Mouse (Mus musculus) cerebellum, postnatal 10 days (tissue): ENCODE results near the gene Krt14.
"Not testable (repeated sequence)": the region's sequence is repeated elsewhere in the genome, so short reads cannot be mapped to it uniquely, and the experiment has no call there.

Source experiments
- DNase-seq, 2 experiments: peaks; one replicate each; pipeline ENCODE4 v3.0.0; 2021; ENCODE audit warnings: mixed read lengths in 2 of 2

Gene Krt14

DNA sequence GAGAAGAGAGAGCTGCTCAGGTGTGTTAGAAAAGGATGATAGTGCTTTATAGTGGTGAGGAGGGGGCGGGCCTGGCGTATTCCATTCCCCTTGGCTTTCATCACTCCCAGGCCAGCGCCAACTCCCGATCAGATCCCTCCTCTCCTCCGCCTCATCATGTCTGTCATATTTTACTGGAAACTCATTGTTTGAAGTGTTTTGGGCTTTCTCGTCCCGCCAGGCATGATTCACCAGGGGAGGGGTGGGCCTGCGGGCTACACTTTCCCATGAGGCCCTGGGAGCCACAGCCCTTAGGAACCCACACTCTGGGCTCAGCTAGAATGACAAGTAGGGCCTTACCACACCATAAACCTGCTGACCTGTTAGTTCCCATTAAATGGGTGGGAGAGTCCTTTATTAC lies at the start of gene Krt14:
Gene Krt14 (minus strand): TSS at position 51 of the 400 bp plus-strand sequence.
- no peak for DNase-seq

DNA sequence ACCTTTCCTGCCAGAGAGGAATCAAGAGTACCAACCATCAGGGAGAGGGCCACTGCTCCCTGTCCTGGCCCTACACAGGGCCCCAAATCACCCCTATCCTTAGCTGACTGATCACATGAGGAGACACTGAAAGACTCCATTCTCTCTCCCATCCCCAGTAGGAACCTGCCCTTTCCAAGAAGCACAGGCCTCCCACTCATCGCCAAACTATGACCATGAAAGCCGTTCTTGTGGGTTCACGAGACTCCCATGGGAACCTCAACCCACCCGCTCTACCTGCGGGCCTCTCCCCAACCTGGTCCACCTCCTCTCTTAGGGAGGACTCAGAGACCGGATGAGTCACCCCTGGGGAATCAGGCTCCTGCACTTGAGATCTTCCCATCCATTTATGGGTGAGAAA lies 48.2 kb upstream of the Krt14 start:
- no peak for DNase-seq

DNA sequence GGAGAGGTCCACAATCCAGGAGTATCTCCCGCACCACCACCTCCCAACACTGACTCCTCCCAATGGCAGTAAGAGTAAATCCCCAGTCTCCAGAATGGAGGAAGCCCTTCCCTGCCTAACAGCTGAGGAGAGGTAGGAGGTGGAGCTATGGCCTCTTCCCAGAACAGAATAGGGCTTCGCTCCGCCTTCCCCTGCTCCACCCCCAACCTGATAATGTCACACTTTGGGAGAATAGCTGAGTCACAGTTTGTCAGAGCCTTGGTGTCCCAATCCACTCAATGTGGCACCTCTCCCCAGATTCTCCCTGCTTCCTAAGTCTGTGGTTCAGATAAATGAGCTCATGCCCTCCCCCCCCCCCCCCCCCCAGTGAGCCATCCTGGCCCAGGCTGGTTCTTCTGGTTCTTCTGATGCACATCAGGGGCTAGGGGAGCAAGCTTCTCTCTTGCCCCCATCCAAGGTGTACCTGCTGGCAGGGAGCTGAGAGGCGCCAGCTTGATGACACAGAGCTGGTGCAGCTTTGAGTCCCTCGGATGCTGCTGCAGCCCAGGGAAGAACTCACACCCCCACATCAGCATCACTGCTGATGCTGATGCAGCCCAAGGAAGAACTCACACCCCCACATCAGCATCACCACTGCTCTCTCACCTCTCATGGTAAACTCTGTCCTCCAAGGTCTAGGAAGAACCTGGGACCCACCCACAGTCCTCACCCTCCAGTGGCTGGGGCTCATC lies 47.2 kb upstream of the Krt14 start:
- no peak for DNase-seq

DNA sequence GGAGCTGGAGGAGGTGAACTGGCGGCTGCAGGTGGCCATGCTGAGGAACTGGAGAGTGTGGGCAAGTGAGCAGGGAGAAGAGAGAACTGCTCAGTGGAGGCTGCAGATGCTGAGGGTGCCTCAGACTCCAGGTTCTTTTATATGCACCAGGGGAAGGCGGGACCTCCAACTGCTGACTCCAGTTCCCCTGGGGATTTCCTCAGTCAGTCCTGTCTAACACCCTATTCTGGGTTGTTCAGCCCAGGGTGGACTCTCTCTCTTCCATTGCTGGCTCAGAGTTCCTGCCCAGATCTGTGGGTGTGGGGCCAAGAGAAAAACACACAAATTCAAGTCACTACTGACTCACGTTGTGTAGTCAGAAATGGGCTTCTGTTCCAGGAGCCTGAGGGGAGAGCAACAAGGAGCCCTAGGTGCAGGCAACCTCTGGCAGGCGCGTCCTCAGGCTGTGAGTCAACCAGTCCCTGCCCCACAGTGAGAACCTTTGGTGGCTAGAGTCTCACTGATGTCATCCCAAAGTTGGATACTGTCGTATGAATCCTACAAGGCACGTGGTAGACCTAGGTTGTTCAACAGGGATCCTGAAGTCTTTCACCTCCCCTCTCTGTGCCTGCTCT lies 41.6 kb upstream of the Krt14 start, which contains the start of gene Krt16:
Gene Krt16 (minus strand): TSS at position 51 of the 614 bp plus-strand sequence.
- no peak for DNase-seq

DNA sequence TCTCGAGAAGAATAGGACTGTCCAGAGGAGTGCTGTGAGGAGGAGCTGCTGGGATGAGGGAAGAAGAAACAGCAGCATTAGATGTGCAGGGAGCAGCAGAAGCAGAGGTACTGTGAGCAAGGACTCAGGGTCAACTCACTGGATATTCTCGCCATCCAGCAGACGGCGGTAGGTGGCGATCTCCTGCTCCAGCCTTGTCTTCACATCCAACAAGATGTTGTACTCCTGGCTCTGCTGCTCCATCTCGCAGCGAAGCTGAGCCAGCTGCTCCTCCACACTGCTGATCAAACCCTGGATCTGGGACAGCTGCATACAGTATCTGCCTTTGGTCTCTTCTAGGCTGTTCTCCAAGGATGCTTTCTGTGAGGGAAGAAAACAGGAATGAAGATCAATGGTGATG lies 39.1 kb upstream of the Krt14 start:
- not testable (repeated sequence) for DNase-seq

DNA sequence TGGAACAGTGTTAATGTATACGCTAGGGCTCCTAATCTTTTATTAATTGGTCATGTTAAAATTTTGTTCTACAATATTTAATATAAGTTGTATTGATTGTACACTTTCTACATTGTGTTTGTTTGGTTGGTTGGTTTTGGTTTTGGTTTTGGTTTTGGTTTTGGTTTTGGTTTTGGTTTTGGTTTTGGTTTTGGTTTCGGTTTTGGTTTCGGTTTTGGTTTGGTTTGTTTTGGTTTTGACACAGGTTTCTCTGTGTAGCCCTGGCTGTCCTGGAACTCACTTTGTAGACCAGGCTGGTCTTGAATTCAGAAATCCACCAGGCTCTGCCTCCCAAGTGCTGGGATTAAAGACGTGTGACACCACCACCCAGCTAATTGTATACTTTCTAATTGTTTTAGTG lies 32.9 kb upstream of the Krt14 start:
- not testable (repeated sequence) for DNase-seq

DNA sequence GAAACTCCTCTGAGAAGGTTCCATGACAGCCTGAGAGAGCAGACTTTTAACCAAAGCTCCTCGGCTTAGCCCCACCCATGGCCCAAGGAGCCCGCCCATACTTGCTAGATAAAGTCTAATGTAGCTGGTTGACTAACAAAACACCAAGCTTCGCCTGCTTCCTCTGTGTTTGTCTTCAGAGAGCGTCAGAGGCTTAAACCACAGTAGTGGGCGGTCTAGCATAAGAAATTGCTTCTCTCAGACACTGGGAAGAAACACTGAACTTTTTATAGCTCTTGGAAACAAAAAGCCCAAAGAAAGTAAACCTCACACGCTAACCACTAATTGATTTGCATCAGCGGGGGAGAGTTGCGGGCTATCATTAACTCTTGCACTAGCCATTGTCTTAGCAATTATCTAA lies 14.4 kb upstream of the Krt14 start:
- no peak for DNase-seq

DNA sequence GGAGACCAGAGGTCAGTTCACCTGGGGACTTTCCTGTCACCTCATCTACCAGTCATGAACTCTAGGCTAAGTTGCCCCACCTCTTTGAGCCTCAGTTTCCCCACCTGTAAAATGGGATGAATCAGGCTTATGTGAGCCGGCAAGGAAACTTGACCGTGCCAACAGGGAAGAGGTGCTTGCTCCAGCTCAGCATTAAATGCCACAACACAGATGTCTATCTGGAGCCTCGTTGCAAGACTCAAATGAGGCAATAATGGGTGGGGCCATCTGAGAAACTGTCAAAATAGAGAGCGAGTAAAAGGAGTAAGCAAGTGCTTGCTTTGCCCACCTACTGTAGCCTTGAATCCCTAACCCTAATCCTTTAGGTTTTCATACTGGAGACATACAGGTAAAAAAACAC lies 12.0 kb upstream of the Krt14 start:
- DNase-seq, result no peak

DNA sequence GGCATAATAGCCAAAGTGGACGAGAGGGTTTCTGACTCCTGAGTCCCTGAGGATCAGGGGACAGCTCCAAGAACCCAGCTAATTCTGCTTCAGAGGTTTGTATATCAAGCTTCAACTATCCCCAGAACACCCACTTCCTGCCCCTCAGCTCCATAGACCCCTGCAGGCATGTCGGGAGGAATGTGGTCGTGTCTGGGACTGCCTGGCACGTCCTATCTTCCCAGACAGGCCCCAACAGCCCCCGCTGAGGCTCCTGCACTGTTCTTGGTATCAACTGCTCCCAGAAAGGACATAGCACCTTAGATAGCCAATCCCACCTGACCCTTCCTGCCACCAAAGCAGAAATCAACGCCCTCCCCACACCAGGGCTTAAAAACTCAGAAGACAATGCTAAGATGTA lies 1.2 kb upstream of the Krt14 start:
- DNase-seq, result no peak

DNA sequence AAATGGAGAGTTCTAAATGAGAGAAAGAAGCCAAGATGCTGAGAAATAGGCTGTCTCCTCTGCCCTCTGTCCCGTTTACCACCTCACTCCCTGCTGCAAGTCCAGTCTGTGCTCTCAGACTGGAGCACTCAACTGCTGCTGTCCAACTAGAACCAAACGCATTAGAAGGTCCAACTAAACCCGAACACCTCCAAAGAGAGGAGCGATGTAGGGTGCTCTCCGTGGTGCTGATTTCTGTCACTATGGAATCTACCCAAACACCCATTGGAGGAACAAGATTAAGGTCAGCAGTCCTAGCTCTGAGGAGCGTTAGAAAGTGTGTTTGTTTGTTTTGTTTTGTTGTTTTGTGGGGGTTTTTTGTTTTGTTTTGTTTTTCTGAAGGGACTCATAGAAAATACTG lies 3.9 kb downstream of the Krt14 start:
- peak in 1 of 2 experiments; percentile 13 for DNase-seq

DNA sequence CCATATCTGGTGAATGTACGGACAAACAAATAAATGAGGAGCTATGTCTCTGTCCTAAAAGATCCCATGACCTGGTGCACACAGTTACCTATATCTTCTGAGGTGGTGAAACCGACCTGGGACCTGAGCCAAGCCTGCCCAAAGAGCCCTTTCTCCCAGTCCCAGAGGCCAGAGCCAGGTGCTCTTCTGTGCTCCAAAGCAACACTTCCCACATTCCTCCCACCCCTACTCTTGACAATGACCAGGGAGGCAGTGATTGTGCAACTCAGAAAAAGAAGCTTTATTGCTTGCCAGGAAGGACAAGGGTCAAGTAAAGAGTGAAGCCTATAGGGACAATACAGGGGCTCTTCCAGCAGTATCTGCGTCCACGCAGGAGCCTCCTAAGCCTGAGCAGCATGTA lies 4.4 kb downstream of the Krt14 start:
- DNase-seq, result no peak

DNA sequence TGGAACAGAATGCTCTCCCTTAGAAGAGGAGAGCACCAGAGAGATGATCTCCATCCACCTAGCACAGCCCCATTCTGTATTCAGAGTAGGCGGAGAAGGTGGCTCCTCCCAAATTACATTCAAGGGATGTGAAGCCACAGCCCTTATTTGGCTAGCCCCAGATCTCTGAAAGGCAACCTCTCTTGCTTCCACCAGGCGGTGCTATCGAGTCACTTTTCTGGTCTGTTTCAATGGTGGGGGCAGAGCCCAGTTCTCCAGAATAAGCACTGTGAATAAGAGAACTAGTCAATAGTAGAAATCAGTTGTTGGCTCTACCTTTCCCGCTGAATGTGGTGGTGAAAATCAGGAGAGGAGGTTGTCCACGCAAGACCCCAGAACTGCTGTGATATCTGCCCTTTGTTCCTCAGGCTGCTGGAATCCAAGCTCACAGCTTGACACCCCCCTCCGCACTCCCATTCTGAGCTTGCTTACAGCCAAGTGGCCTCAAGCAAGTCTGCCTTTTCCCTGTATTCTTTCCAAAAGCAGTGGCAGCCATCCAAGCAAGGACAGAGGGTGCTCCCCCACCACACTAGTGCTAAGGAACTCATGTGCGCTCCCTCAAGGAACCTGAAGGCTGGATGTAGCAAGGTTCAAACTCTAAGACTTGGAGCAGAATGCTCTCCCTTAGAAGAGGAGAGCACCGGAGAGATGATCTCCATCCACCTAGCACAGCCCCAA lies 7.1 kb downstream of the Krt14 start:
- peak; percentile 66 to 74 for DNase-seq

DNA sequence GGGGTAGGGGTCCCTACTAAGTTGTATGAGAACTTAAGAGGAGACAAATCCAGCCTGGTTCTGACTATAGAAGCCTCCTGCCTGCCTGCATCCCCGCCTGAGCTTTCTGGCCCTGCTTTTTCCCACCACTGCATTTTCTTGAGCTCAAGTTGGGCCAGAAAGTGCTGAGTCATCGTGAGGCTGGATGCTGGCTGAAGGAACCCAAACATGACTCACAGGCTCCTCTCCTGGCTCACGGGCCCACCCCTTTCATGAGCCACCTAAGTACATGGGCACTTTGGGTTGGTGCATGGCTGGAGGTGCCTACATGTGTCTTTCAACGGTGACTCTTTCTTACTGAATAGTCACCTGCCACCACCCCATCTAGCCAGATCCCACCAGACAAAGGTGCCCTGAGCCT lies 8.7 kb downstream of the Krt14 start:
- DNase-seq, result no peak

DNA sequence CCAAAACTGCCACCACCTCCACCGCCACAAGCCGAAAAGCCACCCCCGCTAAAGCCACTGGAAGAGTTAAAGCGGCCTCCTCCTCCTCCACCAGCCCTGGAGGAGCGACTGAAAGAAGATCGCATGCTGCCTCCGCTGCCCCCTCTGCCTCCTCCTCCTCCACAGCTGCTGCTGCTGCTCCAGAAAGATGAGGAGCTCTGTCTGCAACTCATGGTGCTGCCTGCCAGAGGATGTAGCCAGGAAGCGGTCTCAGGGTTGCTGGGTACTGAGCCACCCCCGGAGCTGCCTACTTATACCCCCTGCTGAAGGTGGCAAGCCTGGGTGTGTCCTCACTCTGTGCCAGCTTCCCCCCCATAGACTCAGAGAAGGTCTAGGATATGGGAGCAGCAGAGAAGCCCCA lies 14.4 kb downstream of the Krt14 start, which contains the start of gene Krt9:
Gene Krt9 (minus strand): TSS at position 255 of the 400 bp plus-strand sequence.
- no peak for DNase-seq

DNA sequence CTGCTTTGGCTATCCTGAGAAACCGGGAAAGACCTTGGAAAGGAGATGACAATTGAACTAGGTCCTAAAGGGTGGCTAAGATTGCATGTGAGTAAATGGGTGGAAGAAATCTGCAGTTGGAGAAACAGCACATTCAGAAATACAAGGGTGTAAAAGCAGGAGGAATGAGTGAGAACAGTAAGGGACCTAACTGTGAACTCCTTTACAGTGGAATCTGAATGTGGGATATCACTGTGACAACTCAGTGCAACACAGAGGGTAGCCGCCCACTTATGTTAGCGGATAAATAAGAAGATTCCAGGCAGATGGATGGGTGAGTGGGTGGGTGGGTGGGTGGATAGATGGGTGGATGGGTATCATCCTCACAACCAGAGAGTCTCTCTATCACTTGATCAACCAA lies 15.5 kb downstream of the Krt14 start:
- no peak for DNase-seq

DNA sequence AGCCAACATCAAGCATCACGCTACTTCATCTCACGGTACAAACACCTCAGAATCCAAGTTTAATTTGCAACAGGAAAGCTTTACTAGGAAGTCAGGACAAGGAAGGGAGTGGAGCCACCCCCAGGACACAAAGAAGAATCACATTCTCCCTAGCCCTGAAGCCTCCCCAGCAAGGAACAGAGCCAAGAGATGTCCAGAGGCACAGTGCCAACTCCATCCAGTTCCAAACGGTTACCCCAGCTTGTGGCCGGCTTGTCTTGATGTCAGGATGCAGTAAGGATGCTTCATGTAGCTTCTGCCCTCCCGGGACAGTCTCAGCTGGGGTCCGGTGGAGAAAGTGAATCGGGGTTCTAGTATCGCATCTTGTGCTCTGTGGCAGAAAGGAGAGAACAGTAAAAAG lies 20.6 kb downstream of the Krt14 start:
- peak; percentile 58 to 60 for DNase-seq

DNA sequence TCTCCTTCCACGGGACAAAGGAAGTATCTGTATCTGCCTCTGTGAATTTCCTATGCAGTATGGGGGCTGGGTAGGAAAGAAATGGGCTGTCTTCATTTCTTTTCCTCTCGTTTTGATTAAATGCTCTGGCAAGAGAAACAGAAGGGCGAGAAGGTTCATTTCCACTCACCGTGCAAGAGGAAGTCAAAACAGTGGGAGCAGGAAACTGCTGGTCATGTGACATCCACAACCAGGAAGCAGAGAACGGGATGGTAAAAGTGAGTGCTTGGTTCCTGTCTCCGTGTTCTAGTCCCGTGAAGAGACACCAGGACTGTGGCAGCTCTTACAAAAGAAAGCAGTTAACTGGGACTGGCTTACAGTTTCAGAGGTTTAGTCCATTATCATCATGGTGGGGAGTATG lies 25.6 kb downstream of the Krt14 start:
- DNase-seq, result no peak

DNA sequence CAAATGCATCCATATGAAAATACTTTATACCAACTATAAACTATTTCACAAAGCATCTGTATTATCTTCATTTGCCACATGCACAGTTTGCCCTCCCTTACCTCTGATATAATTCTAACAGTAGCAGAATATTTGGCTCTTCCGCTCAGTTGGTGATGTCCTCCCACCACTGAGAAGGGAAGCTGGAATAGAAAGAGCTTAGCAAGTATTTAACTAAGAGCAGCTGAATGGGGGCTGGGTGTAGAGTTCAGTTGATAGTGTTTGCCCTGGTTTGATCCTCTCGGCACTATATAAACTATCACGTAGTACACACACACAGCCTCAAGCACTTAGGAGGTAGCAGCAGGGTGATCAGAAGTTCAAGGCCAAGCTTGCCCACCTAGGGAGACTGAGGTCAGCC lies 28.1 kb downstream of the Krt14 start:
- DNase-seq, result no peak

DNA sequence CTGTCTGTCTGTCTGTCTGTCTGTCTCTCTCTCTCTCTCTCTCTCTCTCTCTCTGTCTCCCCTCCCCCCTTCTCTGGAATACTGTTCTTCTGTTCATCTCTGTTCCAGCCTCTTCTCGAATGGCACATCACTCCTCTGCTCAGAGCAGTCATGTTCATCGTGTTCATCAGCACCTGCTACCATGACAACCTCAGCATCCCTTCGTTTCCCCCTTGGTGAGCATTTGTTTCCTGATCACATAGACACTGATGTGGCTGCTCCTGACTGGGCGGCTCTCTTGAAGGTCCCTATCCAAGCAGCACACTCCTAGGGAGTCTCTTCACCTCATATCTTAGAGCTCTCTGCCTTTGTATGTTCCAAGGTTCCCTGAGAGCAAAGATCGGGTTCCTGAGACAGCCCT lies 29.0 kb downstream of the Krt14 start:
- DNase-seq, result no peak

DNA sequence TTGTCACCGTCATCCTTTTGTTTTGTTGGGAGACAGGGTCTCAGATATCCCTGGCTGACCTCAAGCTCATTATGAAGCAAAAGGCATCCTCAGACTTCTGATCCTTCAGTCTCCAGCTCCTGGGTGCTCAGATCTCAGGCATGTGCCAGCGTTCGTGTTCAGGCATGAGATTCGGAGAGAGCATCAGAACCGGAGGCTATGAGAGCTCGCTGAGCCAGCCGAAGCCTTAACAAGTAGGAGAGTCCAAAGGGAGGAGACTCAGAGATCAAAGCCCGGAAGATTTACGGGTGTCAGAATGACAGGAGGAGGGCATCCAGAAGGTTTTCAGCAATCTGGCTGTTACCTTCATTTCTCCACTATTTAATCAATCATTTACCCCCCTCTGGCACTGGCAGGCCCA lies 30.6 kb downstream of the Krt14 start:
- no peak for DNase-seq

DNA sequence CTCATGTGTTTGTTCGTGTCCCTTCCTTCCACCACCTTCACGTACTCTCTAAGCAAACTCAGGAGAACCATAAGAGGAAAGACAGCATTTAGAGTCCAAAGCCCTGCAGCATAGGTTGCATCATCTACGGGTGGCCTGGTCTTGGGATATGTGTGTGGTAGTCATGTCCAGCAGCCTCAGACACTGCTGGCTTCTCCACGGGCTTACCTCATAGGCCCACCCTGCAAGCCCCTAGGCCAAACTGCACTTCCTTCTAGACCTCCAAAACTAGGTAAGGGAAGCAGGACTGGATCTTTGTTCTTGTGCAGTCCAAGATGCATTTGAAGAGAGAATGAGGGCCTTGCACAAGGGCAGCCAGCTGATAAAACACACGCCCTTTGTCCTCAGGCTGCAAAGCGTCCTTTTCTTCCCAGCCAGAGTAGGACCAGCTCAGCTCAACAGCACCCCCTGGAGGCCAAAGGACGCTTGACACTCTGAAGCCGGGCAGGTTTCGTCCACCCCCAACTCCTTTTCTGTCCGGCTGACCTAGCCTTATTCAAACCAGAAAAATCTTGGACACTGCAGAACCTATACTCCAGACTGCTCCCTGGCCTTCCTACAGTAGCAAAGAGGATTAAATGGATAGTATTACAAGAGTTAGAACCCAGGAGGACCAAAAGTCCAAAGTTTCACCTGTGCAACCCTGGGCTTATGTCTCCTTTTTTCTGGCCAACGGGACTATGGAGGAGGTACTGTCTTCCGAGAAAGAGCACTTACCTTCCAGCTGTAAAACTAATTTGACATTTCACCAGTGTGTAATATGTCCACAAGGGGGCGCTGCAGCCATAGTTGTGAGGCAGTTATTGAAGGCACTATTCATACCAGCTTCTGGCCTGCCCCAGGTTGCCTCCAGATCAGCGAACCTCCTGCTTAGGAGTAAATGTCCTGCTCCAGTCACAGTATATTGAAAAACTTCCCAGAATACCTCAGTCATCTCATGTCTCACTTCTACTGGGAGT lies 38.3 kb downstream of the Krt14 start:
- peak; percentile 89 to 93 for DNase-seq

DNA sequence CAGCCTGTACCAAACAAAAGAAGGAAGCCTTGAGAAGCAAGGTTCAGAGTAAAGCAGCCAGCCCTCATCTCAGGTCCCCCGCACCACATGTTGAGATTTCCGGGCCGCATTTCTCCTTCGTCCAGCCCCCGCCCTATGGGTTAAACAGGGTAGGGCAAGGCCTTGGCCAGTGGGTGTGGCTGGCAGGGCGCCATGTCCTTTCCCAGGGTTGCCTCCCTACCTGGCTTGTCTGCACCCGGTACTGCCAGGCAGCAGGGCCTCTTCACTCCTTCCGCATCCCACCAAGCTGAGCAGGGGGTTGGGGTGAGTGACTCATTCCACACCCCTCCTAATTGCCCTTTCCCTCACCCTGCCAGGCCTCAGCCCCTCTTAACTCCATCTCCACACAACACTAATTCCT lies 39.3 kb downstream of the Krt14 start:
- peak; percentile 37 to 42 for DNase-seq

DNA sequence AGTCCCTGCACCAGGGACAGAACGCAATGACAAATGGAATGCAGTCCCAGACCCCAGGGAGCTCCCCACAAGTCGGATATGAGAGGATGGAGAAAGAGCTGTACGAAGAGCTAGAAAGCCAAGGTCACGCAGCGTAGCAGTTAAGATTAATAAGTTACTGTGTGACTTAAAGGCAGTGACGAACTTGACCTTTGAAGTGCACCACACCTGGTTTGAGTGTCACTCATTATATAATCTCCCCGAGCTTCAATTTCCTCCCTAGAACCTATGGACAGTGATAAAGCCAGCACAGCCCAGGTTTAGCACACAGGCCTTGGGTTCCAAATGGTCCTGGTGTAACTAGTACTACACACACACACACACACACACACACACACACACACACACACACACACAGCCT lies 43.0 kb downstream of the Krt14 start:
- no peak for DNase-seq
